In the genomic region with DNA sequence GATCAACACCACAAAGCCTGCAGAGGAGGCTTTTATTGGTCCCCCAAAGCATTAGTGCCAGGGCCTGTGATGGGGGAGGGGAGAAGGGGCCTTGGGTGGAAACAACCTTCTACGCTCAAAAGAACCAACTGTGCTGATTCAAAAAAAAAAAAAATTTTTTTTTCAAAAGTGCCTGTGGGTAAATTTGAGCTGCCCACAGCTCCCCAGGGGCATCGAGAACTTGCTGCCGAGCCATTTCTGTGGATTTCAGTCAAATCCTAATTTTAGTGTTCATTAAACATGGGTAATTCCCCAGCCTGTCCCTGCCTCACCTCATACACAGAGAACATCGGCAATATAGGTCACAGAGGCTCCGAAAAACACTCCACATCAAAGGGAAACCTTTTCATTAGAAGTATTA, we compare ENCODE assay signal across 25 mouse cellular contexts.
"Had no signal": no experiment of that assay in that cellular context is flagged by ENCODE, and none has a peak within 500 bp of the region (broad histone marks: within the 10 kb centered on the region; RNA-seq: fewer than 3 reads in every experiment).

No protein-coding gene starts in this region.

- H3K27me3 ChIP-seq: heart, embryonic 12.5 days; hindbrain, embryonic 12.5 days; intestine, embryonic 15.5 days; liver, embryonic 13.5 days had no signal

- DNase-seq: gastrocnemius, postnatal 14 days; gastrocnemius, postnatal 36 days; heart, adult 18-20 months; heart, postnatal 10 days; heart, postnatal 4 days; kidney, adult 18-20 months; kidney, adult 8-10 months; kidney, postnatal 10 days; kidney, postnatal 25 days; kidney, postnatal 4 days; liver; liver, embryonic 13.5 days had no signal

- H3K9ac ChIP-seq: heart, embryonic 12.5 days; hindbrain, embryonic 12.5 days; hindbrain, embryonic 14.5 days; intestine, embryonic 15.5 days; limb, embryonic 13.5 days; liver, embryonic 13.5 days had no signal

- H3K9me3 ChIP-seq: heart, embryonic 10.5 days; hindbrain, embryonic 10.5 days; hindbrain, embryonic 12.5 days; intestine, embryonic 15.5 days; limb, embryonic 13.5 days; liver, embryonic 13.5 days had no signal

- ATAC-seq: hindbrain, embryonic 16.5 days; inflammation-experienced regulatory T-cells, adult 6 months; intestine, embryonic 15.5 days; intestine, postnatal 0 days had no signal

- H3K4me1 ChIP-seq: hindbrain, embryonic 10.5 days; hindbrain, embryonic 12.5 days; intestine, embryonic 15.5 days; liver, embryonic 13.5 days had no signal

- H3K4me3 ChIP-seq: heart, embryonic 10.5 days; heart, embryonic 12.5 days; hindbrain, embryonic 10.5 days; hindbrain, embryonic 12.5 days; intestine, embryonic 15.5 days; layer of hippocampus, adult 2 months; left cerebral cortex, adult 2 months; limb, embryonic 13.5 days; liver, embryonic 13.5 days had no signal

- H3K36me3 ChIP-seq: heart, embryonic 10.5 days; heart, embryonic 12.5 days; hindbrain, embryonic 10.5 days; hindbrain, embryonic 12.5 days; intestine, embryonic 15.5 days; limb, embryonic 13.5 days; liver, embryonic 13.5 days had no signal

- H3K4me2 ChIP-seq: heart, embryonic 12.5 days; hindbrain, embryonic 12.5 days; hindbrain, embryonic 14.5 days; intestine, embryonic 15.5 days; limb, embryonic 13.5 days; liver, embryonic 11.5 days; liver, embryonic 13.5 days had no signal

- H3K27ac ChIP-seq: heart, embryonic 10.5 days; hindbrain, embryonic 10.5 days; hindbrain, embryonic 12.5 days; hindbrain, embryonic 14.5 days; intestine, embryonic 15.5 days; layer of hippocampus, adult 2 months; left cerebral cortex, adult 2 months; limb, embryonic 13.5 days; liver, embryonic 13.5 days had no signal
